Mouse (Mus musculus) urinary bladder, postnatal 0 days (tissue): ENCODE data around the gene Gm4553. TPM values are rescaled to one million over a fixed set of nuclear protein-coding genes. Genes with fewer than 3 reads are reported as not detected.

Experiments used
- polyA plus RNA-seq: library from polyadenylated mRNA; unstranded; fragments of >200 nt; fragmentation: Nextera tagmentation; extraction: Ambion mirVana; gene quantifications from 2 replicates; pipeline ENCODE4 v1.2.1, GENCODE M21; 2015

Gene Gm4553
- polyA plus RNA-seq = not detected in 2 replicates

DNA sequence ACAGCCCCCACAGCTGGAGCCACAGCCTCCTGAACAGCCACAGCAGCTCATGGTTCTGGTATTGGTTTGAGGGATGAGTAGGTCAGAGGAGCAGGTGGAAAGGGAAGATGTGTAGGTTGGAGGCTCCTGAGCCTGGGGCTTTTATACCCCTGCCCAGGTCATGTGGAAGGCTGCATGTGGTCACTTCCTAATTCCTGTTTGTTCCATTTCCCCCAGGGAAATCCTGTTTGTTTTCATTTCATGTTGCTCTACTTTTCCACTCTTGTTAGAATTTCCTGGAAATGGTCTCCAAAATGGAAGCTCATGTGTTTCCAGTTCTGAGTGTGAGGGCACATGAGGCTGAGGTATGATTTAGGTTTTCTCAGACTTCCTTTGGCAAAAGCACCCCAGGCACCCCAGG lies at the start of gene Gm4553:
Gm4553 (minus strand) TSS at position 101 of the 400 bp plus-strand sequence.

DNA sequence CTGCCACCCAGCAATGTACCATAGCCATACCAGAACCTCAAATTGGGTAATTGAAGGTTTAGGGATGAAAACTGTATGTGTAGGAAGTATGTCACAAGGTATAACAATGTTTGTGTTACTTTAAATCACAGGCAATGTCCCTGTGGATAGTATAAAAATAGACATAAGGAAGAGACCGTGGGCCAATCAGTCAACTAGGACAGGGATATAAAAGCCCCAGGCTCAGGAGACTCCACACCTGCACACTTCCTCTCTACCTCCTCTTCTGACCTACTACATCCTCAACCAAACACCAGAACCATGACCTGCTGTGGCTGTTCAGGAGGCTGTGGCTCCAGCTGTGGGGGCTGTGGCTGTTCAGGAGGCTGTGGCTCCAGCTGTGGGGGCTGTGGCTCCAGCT lies 46.0 kb upstream of the Gm4553 start, which contains the start of gene Gm7579:
Gm7579 (plus strand) TSS at position 301 of the 400 bp plus-strand sequence.

GRCm38 (mm10) chr7:142201064-142201463 lies 35.5 kb upstream of the Gm4553 start, which contains the start of gene Krtap5-3:
Krtap5-3 (plus strand) TSS chr7:142201364.

GRCm38 (mm10) chr7:142190289-142190688 lies 24.8 kb upstream of the Gm4553 start, which contains the start of gene Gm10153:
Gm10153 (minus strand) TSS chr7:142190389.

GRCm38 (mm10) chr7:142175905-142176304 lies 10.4 kb upstream of the Gm4553 start, which contains the start of gene Krtap5-2:
Krtap5-2 (minus strand) TSS chr7:142176005.

DNA sequence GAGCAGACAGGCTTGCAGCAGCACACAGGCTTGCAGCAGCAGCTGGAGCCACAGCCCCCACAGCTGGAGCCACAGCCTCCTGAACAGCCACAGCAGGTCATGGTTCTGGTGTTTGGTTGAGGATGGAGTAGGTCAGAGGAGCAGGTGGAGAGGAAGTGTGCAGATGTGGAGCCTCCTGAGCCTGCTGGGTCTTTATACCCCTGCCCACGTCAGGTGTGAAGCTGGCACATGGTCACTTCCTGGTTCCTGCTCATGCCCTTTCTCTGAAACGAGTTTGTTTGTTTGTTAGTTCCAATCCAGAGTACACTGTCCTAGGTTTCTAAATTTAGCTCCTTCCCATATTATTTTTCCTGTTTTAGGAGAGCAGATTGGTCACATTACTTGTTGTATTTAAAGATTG lies 8.5 kb downstream of the Gm4553 start, which contains the start of gene Gm29735:
Gm29735 (minus strand) TSS at position 101 of the 400 bp plus-strand sequence.

DNA sequence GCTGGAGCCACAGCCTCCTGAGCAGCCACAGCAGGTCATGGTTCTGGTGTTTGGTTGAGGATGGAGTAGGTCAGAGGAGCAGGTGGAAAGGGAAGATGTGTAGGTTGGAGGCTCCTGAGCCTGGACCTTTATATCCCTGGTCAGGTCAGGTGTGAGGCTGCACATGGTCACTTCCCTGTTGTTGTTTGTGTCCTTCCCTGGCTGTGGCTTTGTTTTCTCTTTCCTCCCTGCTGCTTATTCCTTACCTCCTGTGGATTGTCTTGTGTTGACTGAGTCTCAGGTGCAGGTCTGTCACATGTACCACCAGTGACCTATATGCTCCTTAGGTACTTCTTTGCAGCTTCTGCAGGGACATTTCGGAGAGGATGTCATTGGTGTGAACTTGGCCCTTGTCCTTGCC lies 21.0 kb downstream of the Gm4553 start, which contains the start of gene Gm45337:
Gm45337 (minus strand) TSS at position 101 of the 400 bp plus-strand sequence.

DNA sequence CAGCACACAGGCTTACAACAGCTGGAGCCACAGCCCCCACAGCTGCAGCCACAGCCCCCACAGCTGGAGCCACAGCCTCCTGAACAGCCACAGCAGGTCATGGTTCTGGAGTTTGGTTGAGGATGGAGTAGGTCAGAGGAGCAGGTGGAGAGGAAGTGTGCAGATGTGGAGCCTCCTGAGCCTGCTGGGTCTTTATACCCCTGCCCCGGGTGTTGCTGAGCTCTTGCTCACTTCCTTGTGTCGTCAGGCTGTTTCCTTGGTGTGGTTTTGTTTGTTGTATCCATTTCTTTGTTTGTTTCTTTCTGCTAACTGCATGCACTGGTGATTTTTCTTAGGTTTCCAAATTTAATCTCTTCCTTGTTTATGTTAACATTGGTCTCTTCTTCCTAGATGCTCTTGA lies 29.6 kb downstream of the Gm4553 start, which contains the start of gene Gm39115:
Gm39115 (minus strand) TSS at position 101 of the 400 bp plus-strand sequence.

DNA sequence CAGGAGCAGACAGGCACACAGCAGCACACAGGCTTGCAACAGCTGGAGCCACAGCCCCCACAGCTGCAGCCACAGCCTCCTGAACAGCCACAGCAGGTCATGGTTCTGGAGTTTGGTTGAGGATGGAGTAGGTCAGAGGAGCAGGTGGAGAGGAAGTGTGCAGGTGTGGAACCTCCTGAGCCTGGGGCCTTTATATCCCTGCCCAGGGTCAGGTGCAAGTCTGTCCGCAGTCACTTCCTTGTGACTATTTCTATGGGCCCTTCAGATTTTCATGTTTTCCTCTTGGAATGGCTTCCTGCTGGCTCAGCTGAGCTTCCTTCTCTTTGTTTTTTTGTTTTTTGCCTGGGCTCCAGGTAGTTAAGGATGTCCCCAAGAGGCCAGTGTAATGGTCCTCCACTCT lies 44.9 kb downstream of the Gm4553 start, which contains the start of gene Gm45618:
Gm45618 (minus strand) TSS at position 101 of the 400 bp plus-strand sequence.

Other genes starting within 250 kb of the Gm4553 start
- gene Tollip, start 247.2 kb downstream of the Gm4553 start, polyA plus RNA-seq = 32.2 and 36.2 TPM in 2 replicates
- gene Brsk2, start 216.0 kb downstream of the Gm4553 start, polyA plus RNA-seq = 0.17 and 0.30 TPM in 2 replicates
- 57.5 and 64.2 TPM in 2 replicates for gene Mob2, start 104.7 kb downstream of the Gm4553 start, polyA plus RNA-seq
- gene Dusp8, start 69.9 kb downstream of the Gm4553 start, polyA plus RNA-seq = 3.4 and 6.9 TPM in 2 replicates
- not detected in 2 replicates for gene Gm45618, start 45.0 kb downstream of the Gm4553 start, polyA plus RNA-seq
- not detected in 2 replicates for gene Gm39115, start 29.7 kb downstream of the Gm4553 start, polyA plus RNA-seq
- not detected in 2 replicates for gene Gm45337, start 21.1 kb downstream of the Gm4553 start, polyA plus RNA-seq
- not detected in 2 replicates for gene Gm29735, start 8.6 kb downstream of the Gm4553 start, polyA plus RNA-seq
- not detected in 2 replicates for gene Krtap5-2, start 10.3 kb upstream of the Gm4553 start, polyA plus RNA-seq
- gene Gm10153, start 24.6 kb upstream of the Gm4553 start, polyA plus RNA-seq = not detected in 2 replicates
- not detected in 2 replicates for gene Krtap5-3, start 35.6 kb upstream of the Gm4553 start, polyA plus RNA-seq
- not detected in 2 replicates for gene Gm7579, start 46.1 kb upstream of the Gm4553 start, polyA plus RNA-seq
- not detected in 2 replicates for gene Krtap5-5, start 64.2 kb upstream of the Gm4553 start, polyA plus RNA-seq
- not detected in 2 replicates for gene Gm40460, start 75.3 kb upstream of the Gm4553 start, polyA plus RNA-seq
- gene Gm2431, start 92.6 kb upstream of the Gm4553 start, polyA plus RNA-seq = not detected in 2 replicates
- not detected in 2 replicates for gene Gm4559, start 108.6 kb upstream of the Gm4553 start, polyA plus RNA-seq
- not detected in 2 replicates for gene Krtap5-1, start 131.4 kb upstream of the Gm4553 start, polyA plus RNA-seq
- not detected in 2 replicates for gene Krtap5-4, start 137.8 kb upstream of the Gm4553 start, polyA plus RNA-seq
- gene Ifitm10, start 208.0 kb upstream of the Gm4553 start, polyA plus RNA-seq = 41.4 and 42.9 TPM in 2 replicates
- not detected in 2 replicates for gene Gm49369, start 216.9 kb upstream of the Gm4553 start, polyA plus RNA-seq
- gene Ctsd, start 222.3 kb upstream of the Gm4553 start, polyA plus RNA-seq = 581 and 830 TPM in 2 replicates